Mouse (Mus musculus) brown adipose tissue, adult 24 weeks (tissue): ENCODE data around the gene Erap1. TPM values are rescaled to one million over a fixed set of nuclear protein-coding genes. Genes with fewer than 3 reads are reported as not detected.

Experiments
- H3K27ac ChIP-seq: fragments of 200-500 bp; replicated peaks from 2 replicates; pipeline ENCODE4 v1.5.1; 2012; ENCODE audit warnings: low read depth, mild to moderate bottlenecking, low read length
- H3K4me1 ChIP-seq: fragments of 200-500 bp; 2 replicates; pipeline ENCODE4 v1.6.1; 2012; ENCODE audit warnings: low read length, mixed read lengths; ENCODE audit not compliant: control insufficient read depth, insufficient read depth, insufficient read length
- H3K4me3 ChIP-seq: fragments of 200-500 bp; 2 replicates; pipeline ENCODE4 v1.5.1; 2012; ENCODE audit warnings: low read depth, mild to moderate bottlenecking, low read length, moderate library complexity; ENCODE audit not compliant: insufficient read depth
- polyA plus RNA-seq: library from polyadenylated mRNA; stranded (reverse); fragments of >200 nt; gene quantifications from 2 replicates; pipeline ENCODE4 v1.2.4, GENCODE M21; 2012; ENCODE audit not compliant: missing spikeins, insufficient read depth, insufficient read length

Erap1 gene
- polyA plus RNA-seq, 1 experiment: 40.0 TPM

DNA sequence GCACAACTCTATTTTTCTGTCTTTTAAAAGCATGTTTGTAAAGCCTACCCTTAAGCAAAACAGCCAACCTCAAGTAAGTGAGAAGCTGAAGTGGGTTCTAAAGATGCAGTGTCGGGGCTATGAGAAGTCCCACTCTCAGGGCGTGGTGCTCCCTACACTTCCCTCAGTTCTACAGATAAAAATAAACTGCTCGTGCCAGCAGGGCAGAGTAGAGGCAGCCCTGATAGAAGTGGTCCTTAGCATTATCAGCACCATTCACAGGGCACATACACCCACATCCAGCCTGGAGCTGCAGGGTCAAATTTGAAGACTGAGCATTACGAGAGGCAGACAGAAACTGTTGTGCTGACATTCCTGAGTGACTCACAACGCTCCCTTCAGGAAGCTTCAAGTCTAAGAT is 96.5 kb downstream of the Erap1 start:
- Histone ChIP-seq H3K27ac (no peak overlapping the region), H3K4me1 (no peaks in the 10 kb centered on the region), H3K4me3 (no peak overlapping the region)

- no peaks in the 10 kb centered on the region for H3K4me1 ChIP-seq
- H3K27ac ChIP-seq: no peak overlapping the region
- no peak overlapping the region for H3K4me3 ChIP-seq
Measured at GRCm38 (mm10) chr13:74736396-74736795, 97.0 kb downstream of the Erap1 start.

Other genes starting within 250 kb of the Erap1 start
- 4.0 and 4.8 TPM in 2 replicates for gene Zfp72, start 248.7 kb upstream of the Erap1 start, polyA plus RNA-seq
- 175 and 212 TPM in 2 replicates for gene Ftl1-ps1, start 239.9 kb upstream of the Erap1 start, polyA plus RNA-seq
- gene Zfp825, start 145.6 kb upstream of the Erap1 start, polyA plus RNA-seq: 5.4 and 8.0 TPM in 2 replicates
- 53.3 and 62.5 TPM in 2 replicates for gene Cast, start 169.2 kb downstream of the Erap1 start, polyA plus RNA-seq